Mouse (Mus musculus) heart, embryonic 12.5 days (tissue): ENCODE measurements around the gene Lce1d. TPM values are rescaled to one million over a fixed set of nuclear protein-coding genes. Genes with fewer than 3 reads are reported as not detected.

ENCODE experiments used
- ATAC-seq: fragments of 200-750 bp; cut with Nextera tagmentation; 2 replicates; pipeline ENCODE4 v1.8.0; 2017; ENCODE audit warnings: moderate TSS enrichment, moderate library complexity; ENCODE audit not compliant: insufficient number of reproducible peaks, low FRiP score
- H3K27ac ChIP-seq: fragments of 300-500 bp; sonication (generic); 2 replicates; pipeline ENCODE4 v1.5.1; 2016; ENCODE audit warnings: mild to moderate bottlenecking, moderate library complexity; ENCODE audit not compliant: poor library complexity, severe bottlenecking
- H3K27me3 ChIP-seq: fragments of 300-500 bp; sonication (generic); replicated peaks from 2 replicates; pipeline ENCODE4 v1.6.1; 2016; ENCODE audit warnings: mild to moderate bottlenecking, moderate library complexity
- H3K36me3 ChIP-seq: fragments of 300-500 bp; sonication (generic); 2 replicates; pipeline ENCODE4 v1.6.1; 2016; ENCODE audit warnings: mild to moderate bottlenecking, moderate library complexity
- H3K4me1 ChIP-seq: fragments of 300-500 bp; sonication (generic); replicated peaks from 2 replicates; pipeline ENCODE4 v1.6.1; 2016; ENCODE audit warnings: mild to moderate bottlenecking
- H3K4me2 ChIP-seq: fragments of 300-500 bp; sonication (generic); 2 replicates; pipeline ENCODE4 v1.6.1; 2016; ENCODE audit warnings: mild to moderate bottlenecking, moderate library complexity
- H3K4me3 ChIP-seq: fragments of 300-500 bp; sonication (generic); 2 replicates; pipeline ENCODE4 v1.5.1; 2016; ENCODE audit warnings: mild to moderate bottlenecking
- H3K9ac ChIP-seq: fragments of 300-500 bp; sonication (generic); 2 replicates; pipeline ENCODE4 v1.6.1; 2016; ENCODE audit warnings: mild to moderate bottlenecking, moderate library complexity
- H3K9me3 ChIP-seq: fragments of 300-500 bp; sonication (generic); replicated peaks from 2 replicates; pipeline ENCODE4 v1.6.1; 2016; ENCODE audit warnings: mild to moderate bottlenecking, moderate library complexity
- WGBS: fragments of 180-500 bp; shearing (Covaris S2); methylation state at CpG from one replicate; pipeline ENCODE4 v1.1.7; 2016; 5-methylcytosine and 5-hydroxymethylcytosine counted together
- polyA plus RNA-seq: library from polyadenylated mRNA; unstranded; fragments of >200 nt; fragmentation: Nextera tagmentation; extraction: Ambion mirVana; gene quantifications from 2 replicates; pipeline ENCODE4 v1.2.1, GENCODE M21; 2016

The Lce1d gene
- polyA plus RNA-seq, 1 experiment from 2014 or later: not detected

DNA sequence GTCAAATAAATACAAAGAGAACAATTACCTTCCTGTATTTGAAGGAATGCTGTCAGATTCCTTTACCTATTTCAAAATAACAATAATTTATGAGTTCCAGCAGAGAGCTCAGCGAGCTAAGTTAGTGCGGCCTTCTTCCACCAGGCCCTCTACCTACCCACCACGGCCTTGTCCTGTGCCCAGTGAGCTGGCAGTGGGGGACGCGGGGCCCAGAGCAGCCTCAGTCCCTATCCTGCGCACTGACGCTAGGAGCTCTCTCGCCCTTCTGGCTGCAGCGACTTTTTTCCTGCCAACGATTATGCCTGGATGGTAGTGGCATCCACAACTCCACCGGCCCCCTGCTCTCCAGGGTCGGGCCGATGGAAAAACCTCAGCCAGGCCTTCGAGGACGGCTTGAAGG is 47.2 kb downstream of the Lce1d start:
- 88% methylated on average over 15 of the region's 15 CpGs for WGBS
- no peak overlapping the region for H3K9ac ChIP-seq
- H3K27ac ChIP-seq: no peak overlapping the region
- ATAC-seq: no peak
- H3K36me3 ChIP-seq: no peaks in the 10 kb centered on the region
- H3K4me2 ChIP-seq: no peak overlapping the region
- no peak overlapping the region for H3K4me3 ChIP-seq
- no peaks in the 10 kb centered on the region for H3K9me3 ChIP-seq
- no peaks in the 10 kb centered on the region for H3K4me1 ChIP-seq
- H3K27me3 ChIP-seq: no peaks in the 10 kb centered on the region

DNA sequence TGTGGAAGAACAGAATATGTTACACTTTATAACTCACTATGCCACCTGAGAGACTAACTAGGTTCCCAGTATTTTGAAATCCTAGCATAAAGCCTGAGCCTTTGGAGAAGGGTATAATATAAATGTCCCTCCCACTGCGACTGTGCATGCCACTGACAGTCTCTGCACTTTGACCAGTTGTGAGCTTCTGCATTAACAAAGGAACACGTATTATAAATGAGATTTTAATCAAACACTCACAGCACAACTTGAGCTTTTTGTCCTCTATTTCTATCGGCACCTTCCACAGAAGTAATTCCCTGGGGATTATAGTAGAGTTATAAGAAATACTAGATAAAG is 48.4 kb downstream of the Lce1d start:
- WGBS: 78% methylated on average over 3 of the region's 3 CpGs
- no peak overlapping the region for H3K4me2 ChIP-seq

DNA sequence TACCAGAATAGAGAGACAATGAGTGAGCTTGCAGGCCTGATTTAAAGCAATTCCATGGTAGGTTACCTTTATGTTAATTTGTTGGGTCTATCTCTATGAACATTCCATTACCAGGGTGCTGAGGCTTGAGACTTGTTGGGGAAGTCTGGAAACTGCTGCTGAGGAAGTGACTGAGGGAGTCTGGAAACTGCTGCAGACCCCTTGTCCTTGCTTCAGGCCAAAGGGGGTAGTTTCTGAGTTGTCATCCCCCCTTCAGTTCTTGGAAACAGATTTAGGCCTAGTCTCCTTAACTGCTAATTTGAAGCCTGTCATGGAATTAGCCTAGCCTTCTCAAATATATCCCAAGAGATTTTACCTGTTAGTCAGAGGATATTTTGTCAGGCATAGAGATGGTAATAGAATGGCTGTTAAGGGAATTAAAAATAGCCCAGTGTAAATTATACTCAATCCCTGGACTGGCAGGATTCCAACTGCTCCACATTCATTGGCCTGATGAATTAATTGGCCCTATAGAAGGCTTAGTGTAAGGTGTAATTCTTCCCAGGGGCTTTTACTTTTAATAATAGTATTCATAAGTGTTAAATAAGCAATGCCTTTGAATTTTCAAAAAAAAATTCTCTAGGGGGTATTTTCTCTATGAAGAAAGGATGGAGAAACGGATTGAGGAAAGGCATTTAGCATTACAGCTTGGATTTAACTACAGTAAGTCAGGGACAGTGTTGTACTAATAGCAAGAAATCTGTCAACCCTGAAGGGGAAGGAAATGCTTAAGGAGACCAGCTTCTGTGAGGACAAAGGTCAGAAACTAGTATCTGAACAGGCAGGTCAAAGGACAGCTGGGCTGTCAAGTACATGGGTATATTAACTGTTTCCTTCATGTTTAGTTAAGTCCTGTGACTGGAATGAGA is 49.0 kb downstream of the Lce1d start:
- WGBS: 47% methylated on average over 1 of the region's 1 CpGs
- no peak for ATAC-seq

More for the DNA sequence above, 48.4 kb downstream of the Lce1d start:
- no peak overlapping the region for H3K27ac ChIP-seq
- H3K9me3 ChIP-seq: no peaks in the 10 kb centered on the region
- no peak for ATAC-seq
- no peaks in the 10 kb centered on the region for H3K27me3 ChIP-seq
- H3K36me3 ChIP-seq: no peaks in the 10 kb centered on the region
- no peak overlapping the region for H3K9ac ChIP-seq
- no peak overlapping the region for H3K4me3 ChIP-seq
- H3K4me1 ChIP-seq: no peaks in the 10 kb centered on the region

More for the DNA sequence above, 49.0 kb downstream of the Lce1d start:
- Histone ChIP-seq H3K27me3 (no peaks in the 10 kb centered on the region), H3K4me2 (no peak overlapping the region), H3K4me3 (no peak overlapping the region), H3K27ac (no peak overlapping the region), H3K9me3 (no peaks in the 10 kb centered on the region), H3K9ac (no peak overlapping the region), H3K4me1 (no peaks in the 10 kb centered on the region), H3K36me3 (no peaks in the 10 kb centered on the region)

Other genes with a start within 250 kb of the Lce1d start
- not detected in 2 replicates for gene Sprr1b, start 248.4 kb downstream of the Lce1d start, polyA plus RNA-seq
- gene Sprr3, start 228.5 kb downstream of the Lce1d start, polyA plus RNA-seq: not detected in 2 replicates
- 0.24 and 0.37 TPM in 2 replicates for gene Sprr1a, start 201.3 kb downstream of the Lce1d start, polyA plus RNA-seq
- gene Sprr4, start 186.7 kb downstream of the Lce1d start, polyA plus RNA-seq: not detected in 2 replicates
- not detected in 2 replicates for gene 2310046K23Rik, start 152.7 kb downstream of the Lce1d start, polyA plus RNA-seq
- not detected in 2 replicates for gene Ivl, start 113.5 kb downstream of the Lce1d start, polyA plus RNA-seq
- not detected in 2 replicates for gene Smcp, start 98.2 kb downstream of the Lce1d start, polyA plus RNA-seq
- not detected in 2 replicates for gene 2210017I01Rik, start 79.7 kb downstream of the Lce1d start, polyA plus RNA-seq
- gene Lce6a, start 65.5 kb downstream of the Lce1d start, polyA plus RNA-seq: not detected in 2 replicates
- not detected in 2 replicates for gene Lce1a1, start 38.9 kb downstream of the Lce1d start, polyA plus RNA-seq
- gene Lce1b, start 30.3 kb downstream of the Lce1d start, polyA plus RNA-seq: not detected in 2 replicates
- not detected in 2 replicates for gene Lce1a2, start 16.9 kb downstream of the Lce1d start, polyA plus RNA-seq
- gene Lce1c, start 8.0 kb downstream of the Lce1d start, polyA plus RNA-seq: not detected in 2 replicates
- gene Lce1e, start 21.9 kb upstream of the Lce1d start, polyA plus RNA-seq: not detected in 2 replicates
- gene Lce1f, start 33.1 kb upstream of the Lce1d start, polyA plus RNA-seq: not detected in 2 replicates
- gene Gm38119, start 51.9 kb upstream of the Lce1d start, polyA plus RNA-seq: not detected in 2 replicates
- gene Lce1g, start 65.1 kb upstream of the Lce1d start, polyA plus RNA-seq: not detected in 2 replicates
- gene Lce1h, start 77.9 kb upstream of the Lce1d start, polyA plus RNA-seq: not detected in 2 replicates
- gene Lce1i, start 91.7 kb upstream of the Lce1d start, polyA plus RNA-seq: not detected in 2 replicates
- not detected in 2 replicates for gene Lce1j, start 103.3 kb upstream of the Lce1d start, polyA plus RNA-seq
- not detected in 2 replicates for gene Lce1k, start 120.7 kb upstream of the Lce1d start, polyA plus RNA-seq
- gene Kprp, start 140.0 kb upstream of the Lce1d start, polyA plus RNA-seq: not detected in 2 replicates
- gene Lce1l, start 164.1 kb upstream of the Lce1d start, polyA plus RNA-seq: not detected in 2 replicates
- not detected in 2 replicates for gene 2310050C09Rik, start 183.0 kb upstream of the Lce1d start, polyA plus RNA-seq
- not detected in 2 replicates for gene Lce3a, start 239.0 kb upstream of the Lce1d start, polyA plus RNA-seq
- not detected in 2 replicates for gene Lce3b, start 245.8 kb upstream of the Lce1d start, polyA plus RNA-seq